Mouse (Mus musculus) midbrain, embryonic 15.5 days (tissue): ENCODE results near the gene Nmrk2. TPM values are rescaled to one million over a fixed set of nuclear protein-coding genes. Genes with fewer than 3 reads are reported as not detected.
A peak's percentile ranks its signal among the peaks of the same experiment; 100 is the strongest.

Experiments used
- ATAC-seq: fragments of 200-750 bp; cut with Nextera tagmentation; replicated peaks from 2 replicates; pipeline ENCODE4 v1.8.0; 2017; ENCODE audit warnings: moderate TSS enrichment
- H3K27ac ChIP-seq: fragments of 300-500 bp; sonication (generic); 2 replicates; pipeline ENCODE4 v1.5.1; 2015; ENCODE audit warnings: mild to moderate bottlenecking, inconsistent platforms
- H3K27me3 ChIP-seq: fragments of 300-500 bp; sonication (generic); replicated peaks from 2 replicates; pipeline ENCODE4 v1.6.1; 2015; ENCODE audit warnings: inconsistent platforms
- H3K36me3 ChIP-seq: fragments of 300-500 bp; sonication (generic); replicated peaks from 2 replicates; pipeline ENCODE4 v1.6.1; 2015; ENCODE audit warnings: inconsistent platforms
- H3K4me1 ChIP-seq: fragments of 300-500 bp; sonication (generic); 2 replicates; pipeline ENCODE4 v1.6.1; 2015; ENCODE audit warnings: inconsistent platforms
- H3K4me2 ChIP-seq: fragments of 300-500 bp; sonication (generic); 2 replicates; pipeline ENCODE4 v1.6.1; 2015; ENCODE audit warnings: inconsistent platforms, mild to moderate bottlenecking, moderate library complexity
- H3K4me3 ChIP-seq: fragments of 300-500 bp; sonication (generic); 2 replicates; pipeline ENCODE4 v1.5.1; 2015; ENCODE audit warnings: mild to moderate bottlenecking, inconsistent platforms
- H3K9ac ChIP-seq: fragments of 300-500 bp; sonication (generic); 2 replicates; pipeline ENCODE4 v1.6.1; 2015; ENCODE audit warnings: mild to moderate bottlenecking, inconsistent platforms
- H3K9me3 ChIP-seq: fragments of 300-500 bp; sonication (generic); 2 replicates; pipeline ENCODE4 v1.6.1; 2016; ENCODE audit warnings: inconsistent platforms
- WGBS: fragments of 180-500 bp; shearing (Covaris S2); methylation state at CpG from one replicate; pipeline ENCODE4 v1.1.7; 2015; ENCODE audit warnings: mixed read lengths; 5-methylcytosine and 5-hydroxymethylcytosine counted together
- polyA plus RNA-seq: library from polyadenylated mRNA; unstranded; fragments of >200 nt; fragmentation: Nextera tagmentation; extraction: Ambion mirVana; gene quantifications from 2 replicates; pipeline ENCODE4 v1.2.1, GENCODE M21; 2015

Gene Nmrk2
- 0.14 TPM in 1 of 2 replicates, not detected in the other for polyA plus RNA-seq

GRCm38 (mm10) chr10:81201807-81202758 is at the start of gene Nmrk2:
Nmrk2 (minus strand) TSS chr10:81202051.
- Histone ChIP-seq H3K27me3 (peaks cover 1% of the 10 kb centered on the region; the same call in 1 of the 2 replicates), H3K36me3 (peaks cover 8% of the 10 kb centered on the region; the same call in 1 of the 2 replicates), H3K9ac (no peak within 1 kb of the TSS), H3K27ac (no peak within 1 kb of the TSS), H3K4me1 (no peaks in the 10 kb centered on the region), H3K9me3 (no peaks in the 10 kb centered on the region), H3K4me3 (no peak within 1 kb of the TSS), H3K4me2 (no peak within 1 kb of the TSS)
- WGBS = 65% methylated on average over 12 of the region's 13 CpGs
- ATAC-seq = no peak

- Histone ChIP-seq H3K9me3 (no peaks in the 10 kb centered on the region), H3K27me3 (peaks cover 21% of the 10 kb centered on the region), H3K4me1 (peaks cover 18% of the 10 kb centered on the region), H3K4me2 (no peak overlapping the region), H3K4me3 (no peak overlapping the region), H3K36me3 (no peaks in the 10 kb centered on the region), H3K27ac (no peak overlapping the region), H3K9ac (no peak overlapping the region)
- 84% methylated on average over 8 of the region's 8 CpGs for WGBS
- no peak for ATAC-seq
These were observed 47.6 kb upstream of the Nmrk2 start for GRCm38 (mm10) chr10:81249442-81249841.

GRCm38 (mm10) chr10:81247804-81248203 is 46.0 kb upstream of the Nmrk2 start:
- Histone ChIP-seq H3K4me2 (no peak overlapping the region), H3K9ac (no peak overlapping the region), H3K27me3 (peaks cover 16% of the 10 kb centered on the region), H3K36me3 (no peaks in the 10 kb centered on the region), H3K4me1 (peaks cover 10% of the 10 kb centered on the region), H3K27ac (no peak overlapping the region), H3K9me3 (no peaks in the 10 kb centered on the region), H3K4me3 (no peak overlapping the region)
- WGBS = 100% methylated on average over 2 of the region's 2 CpGs
- ATAC-seq = no peak

GRCm38 (mm10) chr10:81245166-81245565 is 43.3 kb upstream of the Nmrk2 start:
- H3K27ac ChIP-seq = no peak overlapping the region
- H3K27me3 ChIP-seq = peaks cover 8% of the 10 kb centered on the region; the same call in 1 of the 2 replicates
- H3K36me3 ChIP-seq = no peaks in the 10 kb centered on the region
- no peak for ATAC-seq
- no peak overlapping the region for H3K9ac ChIP-seq
- H3K4me2 ChIP-seq = no peak overlapping the region
- no peaks in the 10 kb centered on the region for H3K9me3 ChIP-seq
- H3K4me3 ChIP-seq = no peak overlapping the region
- 94% methylated on average over 6 of the region's 6 CpGs for WGBS
- no peaks in the 10 kb centered on the region for H3K4me1 ChIP-seq

- Histone ChIP-seq H3K9me3 (no peaks in the 10 kb centered on the region), H3K36me3 (no peaks in the 10 kb centered on the region), H3K27ac (no peak overlapping the region), H3K4me3 (no peak overlapping the region), H3K4me2 (no peak overlapping the region), H3K9ac (no peak overlapping the region), H3K4me1 (0 out of 2 replicates have a peak, but pooled peaks cover 3% of the 10 kb centered on the region), H3K27me3 (peaks cover 14% of the 10 kb centered on the region)
- 9% methylated on average over 17 of the region's 17 CpGs for WGBS
- peak; percentile 57 for ATAC-seq
These were observed 42.7 kb upstream of the Nmrk2 start for GRCm38 (mm10) chr10:81244595-81244994.

GRCm38 (mm10) chr10:81244146-81244545 is 42.3 kb upstream of the Nmrk2 start:
- Histone ChIP-seq H3K27ac (no peak overlapping the region), H3K4me2 (no peak overlapping the region), H3K27me3 (peaks cover 19% of the 10 kb centered on the region), H3K9ac (no peak overlapping the region), H3K9me3 (no peaks in the 10 kb centered on the region), H3K4me1 (0 out of 2 replicates have a peak, but pooled peaks cover 3% of the 10 kb centered on the region), H3K4me3 (no peak overlapping the region), H3K36me3 (no peaks in the 10 kb centered on the region)
- ATAC-seq = no peak
- 80% methylated on average over 4 of the region's 4 CpGs for WGBS

GRCm38 (mm10) chr10:81242021-81242420 is 40.2 kb upstream of the Nmrk2 start:
- Histone ChIP-seq H3K27me3 (peaks cover 26% of the 10 kb centered on the region), H3K9me3 (no peaks in the 10 kb centered on the region), H3K27ac (no peak overlapping the region), H3K9ac (no peak overlapping the region), H3K4me1 (0 out of 2 replicates have a peak, but pooled peaks cover 3% of the 10 kb centered on the region), H3K4me2 (no peak overlapping the region), H3K4me3 (no peak overlapping the region), H3K36me3 (no peaks in the 10 kb centered on the region)
- 91% methylated on average over 16 of the region's 16 CpGs for WGBS
- no peak for ATAC-seq

GRCm38 (mm10) chr10:81240876-81241275 is 39.0 kb upstream of the Nmrk2 start:
- no peaks in the 10 kb centered on the region for H3K36me3 ChIP-seq
- no peak overlapping the region for H3K27ac ChIP-seq
- no peak overlapping the region for H3K4me3 ChIP-seq
- peaks cover 26% of the 10 kb centered on the region for H3K27me3 ChIP-seq
- H3K4me1 ChIP-seq = 0 out of 2 replicates have a peak, but pooled peaks cover 3% of the 10 kb centered on the region
- H3K9ac ChIP-seq = no peak overlapping the region
- H3K9me3 ChIP-seq = no peaks in the 10 kb centered on the region
- no peak overlapping the region for H3K4me2 ChIP-seq
- WGBS = 19% methylated on average over 13 of the region's 13 CpGs
- no peak for ATAC-seq

- Histone ChIP-seq H3K9ac (no peak overlapping the region), H3K27ac (no peak overlapping the region), H3K4me1 (peaks cover 7% of the 10 kb centered on the region), H3K27me3 (peaks cover 26% of the 10 kb centered on the region), H3K4me2 (no peak overlapping the region), H3K4me3 (no peak overlapping the region), H3K36me3 (no peaks in the 10 kb centered on the region), H3K9me3 (no peaks in the 10 kb centered on the region)
- WGBS = 78% methylated on average over 2 of the region's 2 CpGs
- no peak for ATAC-seq
These were observed 36.8 kb upstream of the Nmrk2 start for GRCm38 (mm10) chr10:81238618-81239017.

- Histone ChIP-seq H3K9me3 (no peaks in the 10 kb centered on the region), H3K4me2 (no peak overlapping the region), H3K9ac (no peak overlapping the region), H3K4me1 (peaks cover 24% of the 10 kb centered on the region), H3K27ac (no peak overlapping the region), H3K36me3 (no peaks in the 10 kb centered on the region), H3K27me3 (peaks cover 26% of the 10 kb centered on the region), H3K4me3 (no peak overlapping the region)
- ATAC-seq = no peak
- WGBS = 79% methylated on average over 12 of the region's 12 CpGs
These were observed 34.8 kb upstream of the Nmrk2 start for GRCm38 (mm10) chr10:81236471-81237268.

- Histone ChIP-seq H3K9me3 (no peaks in the 10 kb centered on the region), H3K4me2 (peak overlapping the region; percentile 62; the same call in 1 of the 2 replicates), H3K36me3 (no peaks in the 10 kb centered on the region), H3K9ac (0 out of 2 replicates have a peak overlapping the region, but pooled peaks have one; percentile 69), H3K27ac (no peak overlapping the region), H3K27me3 (peaks cover 8% of the 10 kb centered on the region), H3K4me3 (peak overlapping the region; percentile 63; the same call in 1 of the 2 replicates), H3K4me1 (peaks cover 35% of the 10 kb centered on the region)
- 78% methylated on average over 6 of the region's 6 CpGs for WGBS
- no peak for ATAC-seq
These were observed 32.4 kb upstream of the Nmrk2 start for GRCm38 (mm10) chr10:81234206-81234605.

GRCm38 (mm10) chr10:81233226-81233585 is 31.4 kb upstream of the Nmrk2 start:
- Histone ChIP-seq H3K4me3 (peak overlapping the region; percentile 63), H3K36me3 (no peaks in the 10 kb centered on the region), H3K4me1 (peaks cover 45% of the 10 kb centered on the region), H3K9me3 (no peaks in the 10 kb centered on the region), H3K27me3 (peaks cover 3% of the 10 kb centered on the region; the same call in 1 of the 2 replicates), H3K9ac (peak overlapping the region; percentile 69), H3K4me2 (peak overlapping the region; percentile 62), H3K27ac (peak overlapping the region; percentile 63)
- WGBS = 0% methylated on average over 24 of the region's 28 CpGs
- ATAC-seq = peak; percentile 43
